ENCODE assay signal across 9 mouse cellular contexts in genomic region chr13:94158864-94159477, GRCm38 (mm10).
DNase-seq lines count a peak whose midpoint lies in the region; ATAC-seq lines count a peak whose summit lies in the region.
"Had no signal": no experiment of that assay in that cellular context is flagged by ENCODE, and none has a peak within 500 bp of the region (broad histone marks: within the 10 kb centered on the region; RNA-seq: fewer than 3 reads in every experiment).

No protein-coding gene starts in this region.

- no peaks in the 10 kb centered on the region for H3K27me3 ChIP-seq in hindbrain, embryonic 10.5 days (ENCODE audit: insufficient read depth, poor library complexity, severe bottlenecking)
- H3K27me3 ChIP-seq in hindbrain, embryonic 11.5 days (ENCODE audit: control insufficient read depth, insufficient read depth, low read length): no peaks in the 10 kb centered on the region
- no peaks in the 10 kb centered on the region for H3K27me3 ChIP-seq in neural tube, embryonic 13.5 days
- H3K27me3 ChIP-seq in stomach, embryonic 16.5 days (ENCODE audit: control insufficient read depth, insufficient read depth, low read length): no peaks in the 10 kb centered on the region

- H3K9ac ChIP-seq in hindbrain, embryonic 11.5 days (ENCODE audit: low read depth, low read length): no peak overlapping the region
- H3K9ac ChIP-seq in neural tube, embryonic 13.5 days: no peak overlapping the region
- no peak overlapping the region for H3K9ac ChIP-seq in stomach, embryonic 16.5 days (ENCODE audit: low read length)

- H3K36me3 ChIP-seq in hindbrain, embryonic 10.5 days: no peaks in the 10 kb centered on the region
- H3K36me3 ChIP-seq in hindbrain, embryonic 11.5 days (ENCODE audit: control insufficient read depth, insufficient read depth, low read length): no peaks in the 10 kb centered on the region
- H3K36me3 ChIP-seq in neural tube, embryonic 13.5 days: no peaks in the 10 kb centered on the region
- no peaks in the 10 kb centered on the region for H3K36me3 ChIP-seq in stomach, embryonic 16.5 days (ENCODE audit: control insufficient read depth, insufficient read depth, low read length)
- H3K36me3 ChIP-seq: G1E had no signal

- H3K4me1 ChIP-seq in hindbrain, embryonic 10.5 days (replicated peaks): peaks cover 24% of the 10 kb centered on the region
- H3K4me1 ChIP-seq in hindbrain, embryonic 11.5 days (replicated peaks; ENCODE audit: control insufficient read depth, insufficient read depth, low read length): peaks cover 2% of the 10 kb centered on the region; the same call in 1 of the 2 replicates
- H3K4me1 ChIP-seq in neural tube, embryonic 13.5 days (replicated peaks): peaks cover 11% of the 10 kb centered on the region; the same call in 1 of the 2 replicates
- H3K4me1 ChIP-seq in stomach, embryonic 16.5 days (ENCODE audit: control insufficient read depth, insufficient read depth, low read length): peaks cover 3% of the 10 kb centered on the region

- H3K9me3 ChIP-seq in hindbrain, embryonic 10.5 days: no peaks in the 10 kb centered on the region
- no peaks in the 10 kb centered on the region for H3K9me3 ChIP-seq in hindbrain, embryonic 11.5 days (ENCODE audit: control insufficient read depth, low read length)
- no peaks in the 10 kb centered on the region for H3K9me3 ChIP-seq in neural tube, embryonic 13.5 days
- H3K9me3 ChIP-seq in stomach, embryonic 16.5 days (replicated peaks; ENCODE audit: control insufficient read depth, low read length): no peaks in the 10 kb centered on the region
- H3K9me3 ChIP-seq: G1E had no signal

- peak; percentile 36 for DNase-seq in hindbrain, embryonic 10.5 days (ENCODE audit: low spot score)
- no peak for DNase-seq in hindbrain, embryonic 11.5 days (ENCODE audit: low spot score)
- DNase-seq in neural tube, embryonic 10.5 days (ENCODE audit: extremely low spot score, low spot score): no peak
- DNase-seq in hindlimb bud, embryonic 11.5 days (ENCODE audit: extremely low spot score, low read depth, low spot score): peak; percentile 46
- DNase-seq in layer of hippocampus, postnatal 10 days (ENCODE audit: low spot score in 2 of 2): no peak

- ATAC-seq in hindbrain, embryonic 11.5 days (ENCODE audit: low FRiP score): no peak
- no peak for ATAC-seq in neural tube, embryonic 13.5 days (ENCODE audit: low read depth)
- no peak for ATAC-seq in stomach, embryonic 16.5 days (ENCODE audit: insufficient read depth, low FRiP score)
- ATAC-seq in CD4-positive, CD25-positive, alpha-beta regulatory T cell, adult 4 months: no peak

- H3K27ac ChIP-seq in hindbrain, embryonic 10.5 days: no peak overlapping the region; the same call in 1 of the 2 replicates
- H3K27ac ChIP-seq in hindbrain, embryonic 11.5 days (ENCODE audit: low read depth, low read length): no peak overlapping the region
- H3K27ac ChIP-seq in neural tube, embryonic 13.5 days (replicated peaks): peak overlapping the region; percentile 11; the same call in 1 of the 2 replicates
- H3K27ac ChIP-seq in stomach, embryonic 16.5 days (ENCODE audit: low read length): peak overlapping the region; percentile 67

- no peak overlapping the region for H3K4me3 ChIP-seq in hindbrain, embryonic 10.5 days
- no peak overlapping the region for H3K4me3 ChIP-seq in hindbrain, embryonic 11.5 days (ENCODE audit: low read depth, low read length)
- no peak overlapping the region for H3K4me3 ChIP-seq in neural tube, embryonic 13.5 days
- no peak overlapping the region for H3K4me3 ChIP-seq in stomach, embryonic 16.5 days (replicated peaks; ENCODE audit: low read length)

- 48% methylated on average over 6 of the region's 6 CpGs for WGBS in hindbrain, embryonic 10.5 days
- WGBS in hindbrain, embryonic 11.5 days: 52% methylated on average over 6 of the region's 6 CpGs
- WGBS in neural tube, embryonic 13.5 days: 62% methylated on average over 6 of the region's 6 CpGs
- WGBS in stomach, embryonic 16.5 days: 47% methylated on average over 6 of the region's 6 CpGs

- H3K4me2 ChIP-seq in hindbrain, embryonic 11.5 days (replicated peaks; ENCODE audit: low read depth, low read length): no peak overlapping the region
- no peak overlapping the region for H3K4me2 ChIP-seq in neural tube, embryonic 13.5 days
- H3K4me2 ChIP-seq in stomach, embryonic 16.5 days (ENCODE audit: low read depth, low read length): no peak overlapping the region

Comparison
In these comparisons a context has a peak if more than half of its experiments do, and no peak if none do; other contexts are left out.
1. DNase-seq: peak in hindbrain, embryonic 10.5 days (single experiment) and hindlimb bud, embryonic 11.5 days (single experiment); none in hindbrain, embryonic 11.5 days (single experiment), neural tube, embryonic 10.5 days (single experiment) and layer of hippocampus, postnatal 10 days (0 of 2).
2. H3K27ac ChIP-seq: peak in neural tube, embryonic 13.5 days (single experiment) and stomach, embryonic 16.5 days (single experiment); none in hindbrain, embryonic 10.5 days (single experiment) and hindbrain, embryonic 11.5 days (single experiment).